Comparison of ENCODE assay signal across 9 mouse cellular contexts in genomic region chr11:47304702-47305450, GRCm38 (mm10).
A peak's percentile ranks its signal among the peaks of the same experiment; 100 is the strongest.
DNase-seq lines count a peak whose midpoint lies in the region; ATAC-seq and TF ChIP-seq lines count a peak whose summit lies in the region.
"Had no signal": no experiment of that assay in that cellular context is flagged by ENCODE, and none has a peak within 500 bp of the region (broad histone marks: within the 10 kb centered on the region; RNA-seq: fewer than 3 reads in every experiment).

No protein-coding gene starts in this region.

- no peak overlapping the region for H3K4me2 ChIP-seq in midbrain, postnatal 0 days (ENCODE audit: low read depth, low read length, poor library complexity, severe bottlenecking)
- H3K4me2 ChIP-seq in midbrain, embryonic 13.5 days (replicated peaks), result no peak overlapping the region
- no peak overlapping the region for H3K4me2 ChIP-seq in stomach, postnatal 0 days (replicated peaks; ENCODE audit: low read depth)
- no peak overlapping the region for H3K4me2 ChIP-seq in hindbrain, embryonic 12.5 days (replicated peaks)

- peak; percentile 21 for DNase-seq in adrenal gland, postnatal 14 days
- DNase-seq in adrenal gland, postnatal 36 days, result no peak
- DNase-seq in midbrain, postnatal 0 days (ENCODE audit: low spot score), result peak; percentile 6
- DNase-seq in layer of hippocampus, postnatal 10 days (ENCODE audit: low spot score in 2 of 2), result peak; percentile 4 to 17
- peak; percentile 19 for DNase-seq in stomach, postnatal 0 days (ENCODE audit: low spot score)
- no peak for DNase-seq in thymus, postnatal 14 days

- no peak for TF ChIP-seq EP300 in stomach, postnatal 0 days (optimal IDR thresholded peaks at IDR 0.05)

- WGBS in midbrain, postnatal 0 days, result 82% methylated on average over 12 of the region's 12 CpGs
- 92% methylated on average over 12 of the region's 12 CpGs for WGBS in midbrain, embryonic 13.5 days
- WGBS in stomach, postnatal 0 days, result 47% methylated on average over 12 of the region's 12 CpGs
- 91% methylated on average over 12 of the region's 12 CpGs for WGBS in hindbrain, embryonic 12.5 days

- H3K4me1 ChIP-seq in midbrain, postnatal 0 days (ENCODE audit: insufficient read depth, low read length), result no peaks in the 10 kb centered on the region
- no peaks in the 10 kb centered on the region for H3K4me1 ChIP-seq in midbrain, embryonic 13.5 days (replicated peaks)
- H3K4me1 ChIP-seq in stomach, postnatal 0 days (replicated peaks; ENCODE audit: control insufficient read depth, insufficient read depth), result no peaks in the 10 kb centered on the region
- no peaks in the 10 kb centered on the region for H3K4me1 ChIP-seq in hindbrain, embryonic 12.5 days

- H3K36me3 ChIP-seq in midbrain, postnatal 0 days (ENCODE audit: insufficient read depth, low read length), result no peaks in the 10 kb centered on the region
- no peaks in the 10 kb centered on the region for H3K36me3 ChIP-seq in midbrain, embryonic 13.5 days
- no peaks in the 10 kb centered on the region for H3K36me3 ChIP-seq in stomach, postnatal 0 days (ENCODE audit: control insufficient read depth, insufficient read depth, low read length)
- no peaks in the 10 kb centered on the region for H3K36me3 ChIP-seq in hindbrain, embryonic 12.5 days

- H3K9ac ChIP-seq in midbrain, postnatal 0 days (replicated peaks; ENCODE audit: low read length, poor library complexity, severe bottlenecking), result no peak overlapping the region
- no peak overlapping the region for H3K9ac ChIP-seq in midbrain, embryonic 13.5 days (replicated peaks)
- H3K9ac ChIP-seq in stomach, postnatal 0 days (ENCODE audit: low read length), result no peak overlapping the region
- H3K9ac ChIP-seq in hindbrain, embryonic 12.5 days, result no peak overlapping the region
- H3K9ac ChIP-seq: liver, embryonic 14.5 days had no signal

- H3K27ac ChIP-seq in midbrain, postnatal 0 days (ENCODE audit: low read depth, low read length), result no peak overlapping the region
- no peak overlapping the region for H3K27ac ChIP-seq in midbrain, embryonic 13.5 days
- H3K27ac ChIP-seq in stomach, postnatal 0 days (replicated peaks), result 0 out of 2 replicates have a peak overlapping the region, but pooled peaks have one; percentile 5
- H3K27ac ChIP-seq in hindbrain, embryonic 12.5 days, result no peak overlapping the region
- H3K27ac ChIP-seq: liver, embryonic 14.5 days had no signal

- H3K27me3 ChIP-seq in midbrain, postnatal 0 days (ENCODE audit: insufficient read depth, low read length), result no peaks in the 10 kb centered on the region
- no peaks in the 10 kb centered on the region for H3K27me3 ChIP-seq in midbrain, embryonic 13.5 days
- H3K27me3 ChIP-seq in stomach, postnatal 0 days (ENCODE audit: control insufficient read depth, insufficient read depth, low read length), result no peaks in the 10 kb centered on the region
- no peaks in the 10 kb centered on the region for H3K27me3 ChIP-seq in hindbrain, embryonic 12.5 days

- H3K4me3 ChIP-seq in midbrain, postnatal 0 days (ENCODE audit: low read depth, low read length), result no peak overlapping the region
- H3K4me3 ChIP-seq in midbrain, embryonic 13.5 days (replicated peaks), result no peak overlapping the region
- no peak overlapping the region for H3K4me3 ChIP-seq in stomach, postnatal 0 days (ENCODE audit: low read depth, low read length)
- H3K4me3 ChIP-seq in hindbrain, embryonic 12.5 days, result no peak overlapping the region

- no peak for ATAC-seq in midbrain, postnatal 0 days (ENCODE audit: low FRiP score)
- no peak for ATAC-seq in midbrain, embryonic 13.5 days
- peak; percentile 50 for ATAC-seq in stomach, postnatal 0 days (ENCODE audit: low FRiP score, low TSS enrichment)
- ATAC-seq in hindbrain, embryonic 12.5 days (ENCODE audit: low FRiP score), result no peak

- H3K9me3 ChIP-seq in midbrain, postnatal 0 days (ENCODE audit: low read length), result no peaks in the 10 kb centered on the region
- no peaks in the 10 kb centered on the region for H3K9me3 ChIP-seq in midbrain, embryonic 13.5 days
- H3K9me3 ChIP-seq in stomach, postnatal 0 days (ENCODE audit: control insufficient read depth, low read length), result no peaks in the 10 kb centered on the region
- no peaks in the 10 kb centered on the region for H3K9me3 ChIP-seq in hindbrain, embryonic 12.5 days (replicated peaks)

- no peak for TF ChIP-seq CTCF in midbrain, postnatal 0 days (IDR thresholded peaks at IDR 0.05)
- TF ChIP-seq CTCF in stomach, postnatal 0 days (IDR thresholded peaks at IDR 0.05; ENCODE audit: low read depth), result no peak

Comparison
In these comparisons a context has a peak if more than half of its experiments do, and no peak if none do; other contexts are left out.
1. DNase-seq: peak in adrenal gland, postnatal 14 days (single experiment), midbrain, postnatal 0 days (single experiment), layer of hippocampus, postnatal 10 days (2 of 2) and stomach, postnatal 0 days (single experiment); none in adrenal gland, postnatal 36 days (0 of 2) and thymus, postnatal 14 days (single experiment).